ENCODE assay signal across 25 mouse cellular contexts in the genomic region with DNA sequence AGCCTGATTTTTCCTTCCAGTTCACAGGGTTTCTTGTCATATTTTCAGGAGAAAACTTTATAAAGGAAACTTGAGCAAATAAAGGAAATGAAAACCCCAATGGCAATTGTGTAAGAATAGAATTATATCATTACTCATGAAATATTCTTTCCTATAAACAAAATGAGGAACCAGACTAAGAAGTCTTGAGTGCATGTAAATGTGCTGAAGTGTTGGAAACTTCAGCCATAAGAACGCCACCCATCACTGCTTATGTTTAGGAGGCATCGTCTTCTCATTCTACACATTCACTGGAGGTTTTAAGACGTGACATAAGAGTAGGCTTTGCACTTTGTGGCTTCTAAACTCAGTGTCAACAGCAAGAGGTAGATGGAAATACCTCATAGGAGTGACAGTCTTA. TPM values are rescaled to one million over a fixed set of nuclear protein-coding genes. Genes with fewer than 3 reads are reported as not detected.
DNase-seq lines count a peak whose midpoint lies in the region; ATAC-seq and TF ChIP-seq lines count a peak whose summit lies in the region.
"Had no signal": no experiment of that assay in that cellular context is flagged by ENCODE, and none has a peak within 500 bp of the region (broad histone marks: within the 10 kb centered on the region; RNA-seq: fewer than 3 reads in every experiment).

No protein-coding gene starts in this region.

- H3K4me3 ChIP-seq in bone marrow macrophage, adult 2 months (ENCODE audit: insufficient read depth, low read length), result no peak overlapping the region
- H3K4me3 ChIP-seq: embryonic facial prominence, embryonic 10.5 days; embryonic facial prominence, embryonic 13.5 days; erythroblast, embryonic 14.5 days; forebrain, embryonic 12.5 days; forebrain, embryonic 15.5 days; hindbrain, embryonic 10.5 days; hindbrain, embryonic 13.5 days; intestine, embryonic 15.5 days had no signal

- TF ChIP-seq CTCF in bone marrow macrophage, adult 2 months (IDR thresholded peaks at IDR 0.05; ENCODE audit: low read depth, low read length), result no peak

- no peak for TF ChIP-seq POLR2A in bone marrow macrophage, adult 2 months (IDR thresholded peaks at IDR 0.05; ENCODE audit: borderline replicate concordance, low read depth, low read length)

- no peak for DNase-seq in adrenal gland, postnatal 10 days
- DNase-seq in lung, adult 18-20 months, result no peak
- DNase-seq in heart, adult 18-20 months, result no peak
- DNase-seq: adrenal gland, postnatal 14 days; B cell, adult 2 months; cerebellum, adult 11 months; cerebellum, adult 2 months; cerebellum, adult 9-11 months; cerebellum, postnatal 25 days; embryo, embryonic 11 days; gastrocnemius, postnatal 25 days; heart, postnatal 36 days had no signal

- 0 out of 2 replicates have a peak, but pooled peaks have one; percentile 28 for ATAC-seq in common myeloid progenitor, adult 5-6 weeks (replicated peaks; ENCODE audit: low read depth, poor library complexity, severe bottlenecking)
- ATAC-seq in megakaryocyte, adult 5-6 weeks (ENCODE audit: poor library complexity, severe bottlenecking), result peak; percentile 66
- ATAC-seq: forebrain, embryonic 15.5 days; hindbrain, embryonic 16.5 days; intestine, embryonic 15.5 days; Patski had no signal

- peaks cover 46% of the 10 kb centered on the region for H3K4me1 ChIP-seq in bone marrow macrophage, adult 2 months (ENCODE audit: control insufficient read depth, insufficient read depth, low read length)
- H3K4me1 ChIP-seq: embryonic facial prominence, embryonic 10.5 days; embryonic facial prominence, embryonic 13.5 days; forebrain, embryonic 12.5 days; forebrain, embryonic 15.5 days; hindbrain, embryonic 10.5 days; hindbrain, embryonic 13.5 days; intestine, embryonic 15.5 days had no signal

- peak overlapping the region; percentile 76 for H3K27ac ChIP-seq in bone marrow macrophage, adult 2 months (ENCODE audit: insufficient read depth, low read depth, low read length)
- H3K27ac ChIP-seq: embryonic facial prominence, embryonic 10.5 days; embryonic facial prominence, embryonic 13.5 days; forebrain, embryonic 12.5 days; forebrain, embryonic 15.5 days; hindbrain, embryonic 10.5 days; hindbrain, embryonic 13.5 days; intestine, embryonic 15.5 days had no signal

RNA-seq across cellular contexts. Expression of a gene that starts 46.5 kb away (rescaled TPM):
- 23.6 TPM in 2 replicates for polyA plus RNA-seq in bone marrow macrophage, adult 2 months (2012; ENCODE audit: insufficient read depth, insufficient read length, missing spikeins)
- total RNA-seq in common myeloid progenitor, adult 5-6 weeks (2017), result 15.6 and 21.6 TPM in 2 replicates
- total RNA-seq in megakaryocyte, adult 5-6 weeks (2015), result 11.0 and 12.7 TPM in 2 replicates
- total RNA-seq in megakaryocyte, adult 5-6 weeks (2017), result 13.2 and 16.3 TPM in 2 replicates
- 10 to 100 TPM; 22.8 to 23.1 TPM for total RNA-seq in adrenal gland, postnatal 10 days (2021)
- total RNA-seq in heart, adult 18-20 months (2021), result 10 to 100 TPM; 16.0 to 18.3 TPM
